Mouse (Mus musculus): ENCODE measurements around the gene Fbxl15.

DNA sequence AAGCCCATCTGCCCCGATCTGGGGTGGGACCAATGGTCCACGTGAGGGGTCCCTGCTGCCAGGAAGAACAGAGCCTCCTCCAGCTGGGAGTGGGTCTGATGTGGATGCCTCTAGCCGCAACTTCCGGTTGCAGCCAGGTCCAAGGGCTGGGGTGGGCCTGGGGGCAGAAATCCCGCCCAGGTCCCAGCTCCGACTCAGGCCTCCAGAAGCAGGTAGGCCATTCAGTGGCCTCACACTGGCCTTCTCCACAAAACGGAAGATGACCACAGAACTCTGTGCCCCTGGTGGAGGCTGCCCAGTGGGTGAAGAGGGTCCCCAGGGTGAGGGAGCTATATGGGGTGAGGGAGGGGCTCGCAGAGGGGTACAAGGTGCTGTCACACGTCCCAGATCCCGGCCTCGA is 3.6 kb upstream of the Fbxl15 start:
- TF ChIP-seq CTCF (IDR thresholded peaks at IDR 0.05; ENCODE audit: insufficient read depth, low read length) (no peak), POLR2A (IDR thresholded peaks at IDR 0.05; ENCODE audit: borderline replicate concordance, extremely low read depth, low read depth, low read length) (no peak)
